Mouse (Mus musculus) midbrain, embryonic 12.5 days (tissue): ENCODE data around the gene Stambpl1. TPM values are rescaled to one million over a fixed set of nuclear protein-coding genes. Genes with fewer than 3 reads are reported as not detected.

Experiments
- ATAC-seq: fragments of 200-750 bp; cut with Nextera tagmentation; 2 replicates; pipeline ENCODE4 v1.8.0; 2017; ENCODE audit warnings: low read depth, moderate TSS enrichment, moderate library complexity; ENCODE audit not compliant: low FRiP score
- H3K27ac ChIP-seq: fragments of 300-500 bp; sonication (generic); replicated peaks from 2 replicates; pipeline ENCODE4 v1.5.1; 2016; ENCODE audit warnings: mild to moderate bottlenecking
- H3K27me3 ChIP-seq: fragments of 300-500 bp; sonication (generic); 2 replicates; pipeline ENCODE4 v1.6.1; 2016; ENCODE audit warnings: mild to moderate bottlenecking
- H3K36me3 ChIP-seq: fragments of 300-500 bp; sonication (generic); 2 replicates; pipeline ENCODE4 v1.6.1; 2016
- H3K4me1 ChIP-seq: fragments of 300-500 bp; sonication (generic); 2 replicates; pipeline ENCODE4 v1.6.1; 2016
- H3K4me2 ChIP-seq: fragments of 300-500 bp; sonication (generic); replicated peaks from 2 replicates; pipeline ENCODE4 v1.6.1; 2016; ENCODE audit warnings: mild to moderate bottlenecking, moderate library complexity
- H3K4me3 ChIP-seq: fragments of 300-500 bp; sonication (generic); 2 replicates; pipeline ENCODE4 v1.5.1; 2016; ENCODE audit warnings: mild to moderate bottlenecking
- H3K9ac ChIP-seq: fragments of 300-500 bp; sonication (generic); replicated peaks from 2 replicates; pipeline ENCODE4 v1.6.1; 2016; ENCODE audit warnings: mild to moderate bottlenecking, moderate library complexity
- H3K9me3 ChIP-seq: fragments of 300-500 bp; sonication (generic); 2 replicates; pipeline ENCODE4 v1.6.1; 2016; ENCODE audit warnings: mild to moderate bottlenecking
- WGBS: fragments of 180-500 bp; shearing (Covaris S2); methylation state at CpG from one replicate; pipeline ENCODE4 v1.1.7; 2016; 5-methylcytosine and 5-hydroxymethylcytosine counted together
- polyA plus RNA-seq: library from polyadenylated mRNA; unstranded; fragments of >200 nt; fragmentation: Nextera tagmentation; extraction: Ambion mirVana; gene quantifications from 2 replicates; pipeline ENCODE4 v1.2.1, GENCODE M21; 2016

The Stambpl1 gene
- polyA plus RNA-seq, result 2.7 and 3.0 TPM in 2 replicates

DNA sequence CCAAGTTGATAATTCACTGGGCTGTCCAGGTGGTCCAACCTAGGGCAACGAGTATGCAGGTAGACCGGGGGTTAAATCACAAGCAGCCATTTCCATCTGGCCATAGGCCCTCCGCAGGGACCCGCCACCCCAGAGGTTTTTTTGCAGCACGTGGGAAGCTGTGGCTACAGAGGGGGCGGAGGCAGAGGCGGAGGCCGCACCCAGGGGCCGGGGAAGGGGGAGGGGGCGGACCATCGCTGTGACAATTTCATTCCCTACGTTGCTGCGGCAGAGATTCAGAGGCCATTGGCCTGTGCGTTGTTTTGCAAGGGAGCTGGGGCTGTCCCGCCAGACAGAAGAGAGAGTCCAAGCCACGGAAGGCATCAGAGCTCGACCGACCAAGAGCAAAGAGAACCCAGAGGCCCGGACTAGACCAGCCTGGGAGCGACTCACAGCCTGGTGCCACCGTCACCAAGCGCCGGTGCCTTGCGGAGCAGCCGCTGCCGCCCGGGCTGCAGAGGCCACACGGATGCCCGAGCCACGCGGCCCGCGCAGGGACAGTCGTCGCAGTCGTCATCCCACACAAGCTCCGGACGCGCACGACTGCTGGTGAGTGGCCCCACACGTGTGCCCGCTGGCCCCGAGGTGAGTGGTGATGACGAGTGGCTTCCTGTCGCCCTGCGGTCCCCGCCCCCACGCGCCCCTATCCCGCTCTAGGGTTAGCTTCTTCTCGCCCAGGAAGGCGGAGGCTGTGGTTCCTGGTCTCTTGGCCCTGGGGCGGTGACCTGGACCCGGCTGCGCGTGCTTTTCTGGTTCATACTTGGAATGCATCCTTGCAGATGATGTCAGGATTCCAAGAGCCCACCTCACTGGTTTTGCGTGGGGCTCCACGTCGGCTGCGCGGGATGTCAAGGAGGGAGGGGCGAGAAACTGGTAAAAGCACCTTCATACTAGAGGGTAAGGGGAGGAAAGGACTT lies at the start of gene Stambpl1:
TSS of gene Stambpl1 (plus strand) at position 222 of the 956 bp plus-strand sequence.
- Histone ChIP-seq H3K4me3 (peak within 1 kb of the TSS; percentile 59), H3K9ac (peak within 1 kb of the TSS; percentile 55), H3K4me1 (peaks cover 8% of the 10 kb centered on the region), H3K27me3 (peaks cover 53% of the 10 kb centered on the region), H3K27ac (no peak within 1 kb of the TSS), H3K9me3 (no peaks in the 10 kb centered on the region), H3K4me2 (peak within 1 kb of the TSS; percentile 99), H3K36me3 (no peaks in the 10 kb centered on the region)
- ATAC-seq, result peak; percentile 86
- WGBS, result under 1% methylated on average over 62 of the region's 62 CpGs

DNA sequence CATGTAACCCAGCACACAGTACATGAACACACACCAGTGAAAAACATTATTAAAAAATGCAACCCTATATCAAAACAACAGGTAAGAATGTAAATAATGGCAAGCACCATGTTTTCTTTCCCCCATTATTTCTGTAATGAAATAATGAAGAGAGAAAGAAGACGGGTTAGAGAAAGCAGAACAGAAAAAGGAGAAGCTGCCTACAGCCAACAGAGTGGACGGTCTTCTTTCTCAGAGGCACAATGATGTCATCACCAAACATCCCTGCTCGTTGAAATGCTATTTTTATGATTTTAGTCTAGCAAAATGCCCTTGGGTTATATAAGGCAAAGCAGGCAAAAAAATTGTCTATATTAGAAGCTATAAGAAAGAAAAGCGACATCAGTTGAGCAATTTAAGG lies 43.6 kb upstream of the Stambpl1 start:
- Histone ChIP-seq H3K36me3 (no peaks in the 10 kb centered on the region), H3K4me2 (no peak overlapping the region), H3K4me1 (no peaks in the 10 kb centered on the region), H3K27me3 (no peaks in the 10 kb centered on the region), H3K27ac (no peak overlapping the region), H3K4me3 (no peak overlapping the region), H3K9me3 (no peaks in the 10 kb centered on the region), H3K9ac (no peak overlapping the region)
- no peak for ATAC-seq
- WGBS, result 81% methylated on average over 4 of the region's 4 CpGs

DNA sequence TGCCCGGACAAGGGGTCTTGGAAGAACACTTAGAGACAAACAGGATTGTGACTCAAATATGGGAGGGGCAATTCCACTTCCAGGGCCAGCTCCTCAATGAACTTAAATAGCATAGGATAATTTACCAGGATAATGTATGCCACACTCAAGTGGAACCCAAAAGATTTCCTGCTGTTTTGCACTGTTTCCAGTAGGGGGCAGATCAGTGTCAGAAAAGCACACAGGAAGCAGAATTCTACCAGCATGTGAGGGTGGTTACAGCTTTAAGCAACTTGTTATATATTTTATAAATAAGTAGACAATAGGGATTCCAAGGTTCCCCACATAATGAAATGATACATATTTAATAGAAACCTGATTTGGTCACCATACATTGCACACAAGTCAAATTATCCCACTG lies 40.1 kb upstream of the Stambpl1 start:
- H3K27ac ChIP-seq, result no peak overlapping the region
- H3K27me3 ChIP-seq, result no peaks in the 10 kb centered on the region

DNA sequence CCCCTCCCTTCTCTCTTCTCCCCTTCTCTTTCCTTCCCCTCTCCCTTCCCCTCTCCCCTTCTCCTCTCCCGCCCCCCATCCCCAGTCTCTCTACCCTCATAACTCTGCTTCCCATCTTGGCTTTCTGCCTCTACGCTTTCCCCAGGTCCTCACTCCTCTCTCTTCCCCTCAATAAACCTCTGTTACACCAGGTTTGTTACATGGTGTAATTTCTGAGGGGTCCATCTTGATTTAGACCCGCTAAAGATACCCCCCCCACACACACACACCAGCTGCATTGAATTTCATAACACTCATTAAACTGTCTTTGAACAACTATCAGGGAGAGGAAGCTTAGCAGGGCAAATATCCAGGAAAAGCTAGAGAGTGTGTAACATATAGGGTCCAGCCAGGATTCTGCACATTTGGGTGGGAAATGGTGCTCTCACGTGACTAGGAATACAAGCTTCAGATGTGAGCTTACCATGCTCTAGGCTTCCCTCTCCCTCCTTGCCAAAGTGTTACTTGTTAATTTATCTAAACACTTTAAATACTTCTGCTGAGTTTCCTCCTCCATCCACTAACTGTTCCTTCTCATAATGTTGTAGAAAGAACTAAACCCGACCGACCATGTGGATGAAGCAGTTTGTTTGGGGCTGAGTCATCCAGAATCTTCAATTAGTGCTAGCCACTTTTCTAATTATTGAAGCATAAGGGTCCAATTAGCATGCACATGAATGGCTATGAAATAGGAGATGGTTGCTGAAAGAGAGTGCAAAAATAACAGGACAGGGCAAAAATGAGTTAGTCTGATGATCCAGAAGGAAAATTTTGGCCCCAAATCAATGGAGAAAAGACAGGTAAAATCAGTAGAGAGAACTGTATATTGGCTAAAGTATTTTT lies 38.5 kb upstream of the Stambpl1 start:
- 83% methylated on average over 6 of the region's 6 CpGs for WGBS
- H3K4me2 ChIP-seq, result no peak overlapping the region
- no peaks in the 10 kb centered on the region for H3K36me3 ChIP-seq
- ATAC-seq, result no peak
- no peak overlapping the region for H3K4me3 ChIP-seq
- no peak overlapping the region for H3K9ac ChIP-seq
- H3K4me1 ChIP-seq, result no peaks in the 10 kb centered on the region
- no peak overlapping the region; the same call in 1 of the 2 replicates for H3K27ac ChIP-seq
- H3K9me3 ChIP-seq, result no peaks in the 10 kb centered on the region
- no peaks in the 10 kb centered on the region for H3K27me3 ChIP-seq

More for the DNA sequence above, 40.1 kb upstream of the Stambpl1 start:
- Histone ChIP-seq H3K36me3 (no peaks in the 10 kb centered on the region), H3K4me1 (no peaks in the 10 kb centered on the region), H3K4me3 (no peak overlapping the region), H3K4me2 (no peak overlapping the region), H3K9ac (no peak overlapping the region), H3K9me3 (no peaks in the 10 kb centered on the region)
- no peak for ATAC-seq
- 83% methylated on average over 1 of the region's 1 CpGs for WGBS

DNA sequence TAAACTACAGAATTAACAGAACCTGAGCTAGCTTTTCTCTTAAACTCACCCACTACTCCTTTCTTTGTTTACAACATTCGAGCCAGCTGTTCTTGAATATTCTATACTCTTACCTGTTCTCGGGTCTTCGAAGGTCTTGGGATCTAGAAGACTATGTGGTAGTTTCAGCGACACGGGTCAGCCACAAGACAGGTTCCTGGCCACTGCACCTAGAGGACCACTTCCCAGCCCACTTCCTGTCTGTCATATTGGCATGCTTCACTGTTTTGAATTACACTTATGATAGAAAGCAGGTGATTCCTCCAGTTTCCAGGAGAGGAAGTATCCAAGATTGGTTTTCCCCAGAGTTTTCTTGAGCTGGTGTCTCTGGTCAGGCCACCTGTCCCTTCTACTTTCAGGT lies 29.3 kb upstream of the Stambpl1 start:
- 94% methylated on average over 5 of the region's 5 CpGs for WGBS
- Histone ChIP-seq H3K4me2 (no peak overlapping the region), H3K27ac (no peak overlapping the region), H3K9ac (no peak overlapping the region), H3K9me3 (no peaks in the 10 kb centered on the region), H3K36me3 (no peaks in the 10 kb centered on the region), H3K4me3 (no peak overlapping the region), H3K27me3 (peaks cover 40% of the 10 kb centered on the region), H3K4me1 (no peaks in the 10 kb centered on the region)
- ATAC-seq, result no peak

DNA sequence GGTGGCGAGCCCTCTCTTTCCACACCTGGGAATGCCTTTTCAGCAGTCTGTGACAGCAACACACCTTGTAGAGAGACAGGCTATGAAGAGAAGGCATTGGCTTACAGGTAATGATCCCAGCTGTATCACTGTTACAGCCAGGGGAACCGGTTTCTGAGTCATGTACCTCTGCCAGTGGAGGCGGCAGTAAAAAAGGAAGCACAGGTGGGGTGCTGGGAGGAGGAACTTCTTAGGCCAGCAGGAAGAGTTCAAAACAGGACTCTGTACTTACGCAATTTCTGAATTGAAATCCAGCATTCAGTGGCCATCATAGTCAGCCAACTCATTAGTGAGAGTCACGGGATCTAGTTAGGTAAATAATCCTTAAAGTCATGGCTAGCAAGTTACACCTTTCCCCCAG lies 26.1 kb upstream of the Stambpl1 start, which contains the start of gene Ankrd22:
TSS of gene Ankrd22 (minus strand) at position 163 of the 400 bp plus-strand sequence.
- Histone ChIP-seq H3K4me2 (no peak within 1 kb of the TSS), H3K4me1 (no peaks in the 10 kb centered on the region), H3K27ac (no peak within 1 kb of the TSS), H3K27me3 (peaks cover 52% of the 10 kb centered on the region), H3K4me3 (no peak within 1 kb of the TSS), H3K36me3 (no peaks in the 10 kb centered on the region), H3K9ac (no peak within 1 kb of the TSS), H3K9me3 (no peaks in the 10 kb centered on the region)
- 79% methylated on average over 5 of the region's 5 CpGs for WGBS
- ATAC-seq, result no peak

DNA sequence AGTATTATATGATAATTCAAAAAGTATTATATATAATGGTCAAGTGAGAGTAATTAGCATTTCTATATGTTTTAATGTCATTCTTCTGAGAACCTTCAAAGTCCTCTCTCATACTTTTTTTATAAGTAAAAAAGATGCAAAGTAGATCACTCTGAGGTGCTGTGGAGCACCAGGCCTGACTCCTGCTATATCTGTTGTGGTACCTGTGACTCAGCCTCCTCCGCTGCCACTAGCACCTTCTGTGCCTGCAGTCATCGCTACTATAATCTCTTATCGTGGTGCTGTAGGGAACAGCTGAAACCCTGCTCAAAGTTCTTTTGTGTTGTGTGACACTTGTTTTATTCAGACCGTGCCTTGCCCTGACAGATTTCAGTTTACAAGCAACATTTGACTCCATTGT lies 25.6 kb upstream of the Stambpl1 start:
- WGBS, result 66% methylated on average over 4 of the region's 4 CpGs
- Histone ChIP-seq H3K4me1 (no peaks in the 10 kb centered on the region), H3K36me3 (no peaks in the 10 kb centered on the region), H3K9me3 (no peaks in the 10 kb centered on the region), H3K4me3 (no peak overlapping the region), H3K27me3 (peaks cover 53% of the 10 kb centered on the region), H3K9ac (no peak overlapping the region), H3K4me2 (no peak overlapping the region), H3K27ac (no peak overlapping the region)
- no peak for ATAC-seq

DNA sequence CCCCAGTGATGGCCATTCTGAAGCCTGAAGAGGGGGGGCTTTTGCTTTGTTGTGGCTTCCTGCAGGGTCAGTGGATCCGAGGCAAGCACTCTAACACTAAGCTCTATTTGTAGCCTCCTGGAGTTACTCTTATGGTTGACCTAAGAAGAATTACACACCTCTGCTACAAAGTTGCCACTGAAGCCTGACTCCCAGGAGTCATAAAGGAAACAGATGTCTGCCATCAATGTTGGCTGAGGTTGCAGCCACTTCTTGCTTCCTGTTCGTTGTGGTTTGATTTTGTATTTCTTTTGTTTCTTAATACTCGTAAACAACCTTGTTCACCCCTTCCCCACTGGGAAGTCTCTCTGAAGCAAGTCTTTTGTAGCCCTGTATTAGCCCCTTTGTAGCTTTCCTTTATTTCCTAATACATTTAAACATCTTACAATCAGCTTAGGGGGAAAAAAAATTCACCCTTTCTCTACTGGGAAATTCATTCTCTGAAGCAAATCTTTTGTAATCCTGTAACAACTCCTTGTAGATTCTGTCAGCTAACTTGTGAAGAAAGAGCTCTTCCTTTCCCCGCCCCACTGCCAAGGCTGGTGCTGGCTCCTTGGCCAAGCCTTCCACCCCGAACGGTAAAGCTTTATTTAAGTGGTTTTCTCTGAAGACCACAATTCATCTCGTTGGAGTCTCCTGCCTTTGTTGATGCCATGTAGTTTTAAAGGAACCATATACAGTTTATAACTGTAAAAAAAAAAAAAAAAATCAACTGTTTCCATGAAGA lies 23.9 kb upstream of the Stambpl1 start:
- H3K4me3 ChIP-seq, result no peak overlapping the region
- H3K27me3 ChIP-seq, result peaks cover 59% of the 10 kb centered on the region
- H3K27ac ChIP-seq, result no peak overlapping the region
- WGBS, result 25% methylated on average over 7 of the region's 7 CpGs
- no peak overlapping the region for H3K9ac ChIP-seq
- H3K4me2 ChIP-seq, result no peak overlapping the region
- H3K9me3 ChIP-seq, result no peaks in the 10 kb centered on the region
- no peaks in the 10 kb centered on the region for H3K36me3 ChIP-seq
- no peaks in the 10 kb centered on the region for H3K4me1 ChIP-seq
- no peak for ATAC-seq

DNA sequence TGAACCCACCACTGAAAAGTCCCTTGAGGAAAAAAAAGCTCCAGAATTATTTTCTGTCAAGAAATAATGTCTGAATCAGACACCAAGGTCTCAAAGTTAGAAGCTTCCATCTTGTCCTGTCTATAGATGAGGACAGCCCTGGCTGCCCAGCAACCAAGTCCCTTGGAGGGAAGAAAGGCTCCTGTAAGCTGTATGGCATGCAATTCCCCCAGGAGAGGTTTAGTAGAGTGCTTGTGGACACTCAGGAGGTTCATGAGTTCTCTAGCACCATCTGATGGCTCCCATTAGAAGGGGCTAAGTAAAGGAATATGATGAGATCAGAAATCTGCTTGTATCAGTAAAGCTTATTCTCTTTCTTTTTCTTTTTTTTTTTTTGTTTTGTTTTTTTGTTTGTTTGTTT lies 22.9 kb upstream of the Stambpl1 start:
- ATAC-seq, result no peak
- no peaks in the 10 kb centered on the region for H3K4me1 ChIP-seq
- H3K36me3 ChIP-seq, result no peaks in the 10 kb centered on the region
- H3K27ac ChIP-seq, result no peak overlapping the region
- no peaks in the 10 kb centered on the region for H3K9me3 ChIP-seq
- no peak overlapping the region for H3K4me3 ChIP-seq
- no peak overlapping the region for H3K4me2 ChIP-seq
- no peak overlapping the region for H3K9ac ChIP-seq
- H3K27me3 ChIP-seq, result peaks cover 61% of the 10 kb centered on the region

DNA sequence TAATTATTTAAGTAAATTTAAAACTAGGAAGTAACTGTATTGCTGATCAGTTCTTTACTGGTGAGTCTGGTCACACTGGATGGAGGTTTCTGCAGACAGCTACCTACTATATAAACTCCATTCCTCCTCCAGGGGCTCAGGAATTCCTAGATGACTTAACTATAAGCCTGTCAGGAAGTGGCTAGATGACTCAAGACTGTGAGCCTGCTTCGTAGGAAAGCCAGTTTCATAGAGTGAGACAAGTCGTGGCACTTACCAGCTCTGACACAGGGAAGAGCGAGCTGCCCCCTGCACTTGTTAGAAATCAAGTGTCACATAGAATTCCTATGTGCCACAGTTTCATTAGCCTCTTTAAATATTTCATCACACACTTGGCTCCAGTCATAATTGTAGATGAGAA lies 20.9 kb upstream of the Stambpl1 start:
- WGBS, result 69% methylated on average over 3 of the region's 3 CpGs
- no peak overlapping the region for H3K27ac ChIP-seq
- no peaks in the 10 kb centered on the region for H3K4me1 ChIP-seq
- H3K36me3 ChIP-seq, result no peaks in the 10 kb centered on the region
- H3K9me3 ChIP-seq, result no peaks in the 10 kb centered on the region
- peaks cover 66% of the 10 kb centered on the region for H3K27me3 ChIP-seq
- no peak overlapping the region for H3K4me3 ChIP-seq
- H3K9ac ChIP-seq, result no peak overlapping the region
- ATAC-seq, result no peak
- H3K4me2 ChIP-seq, result no peak overlapping the region

DNA sequence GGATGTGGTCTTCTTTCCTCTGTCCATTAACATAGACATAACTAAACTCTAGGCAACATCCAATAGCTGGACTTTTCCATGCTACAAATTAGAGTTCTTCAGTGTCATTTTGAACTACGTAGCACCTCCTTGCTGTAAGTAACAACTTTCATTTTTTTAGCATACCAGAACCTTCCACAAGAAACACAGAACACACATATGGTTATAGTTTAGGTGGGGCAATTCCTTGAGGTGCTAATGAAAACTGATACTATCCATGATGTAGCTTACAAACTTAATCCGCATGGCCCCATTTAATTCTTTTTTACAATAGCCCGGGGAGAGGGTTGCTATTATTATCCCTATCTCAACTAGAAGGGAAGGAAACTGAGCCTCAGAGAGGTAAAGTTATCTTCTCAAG lies 18.0 kb upstream of the Stambpl1 start:
- Histone ChIP-seq H3K27me3 (peaks cover 70% of the 10 kb centered on the region), H3K27ac (no peak overlapping the region), H3K4me1 (no peaks in the 10 kb centered on the region), H3K9me3 (no peaks in the 10 kb centered on the region), H3K4me3 (no peak overlapping the region), H3K4me2 (no peak overlapping the region), H3K36me3 (no peaks in the 10 kb centered on the region), H3K9ac (no peak overlapping the region)
- no peak for ATAC-seq
- WGBS, result 79% methylated on average over 3 of the region's 3 CpGs
